Mouse (Mus musculus) MN1 (cell line): ENCODE measurements around the gene Tm4sf5.
"Not testable (repeated sequence)": the region's sequence is repeated elsewhere in the genome, so short reads cannot be mapped to it uniquely, and the experiment has no call there.

Source experiments
- DNase-seq: peaks from one replicate; pipeline ENCODE4 v3.0.0-alpha.2; 2016; ENCODE audit warnings: low spot score

Gene Tm4sf5

DNA sequence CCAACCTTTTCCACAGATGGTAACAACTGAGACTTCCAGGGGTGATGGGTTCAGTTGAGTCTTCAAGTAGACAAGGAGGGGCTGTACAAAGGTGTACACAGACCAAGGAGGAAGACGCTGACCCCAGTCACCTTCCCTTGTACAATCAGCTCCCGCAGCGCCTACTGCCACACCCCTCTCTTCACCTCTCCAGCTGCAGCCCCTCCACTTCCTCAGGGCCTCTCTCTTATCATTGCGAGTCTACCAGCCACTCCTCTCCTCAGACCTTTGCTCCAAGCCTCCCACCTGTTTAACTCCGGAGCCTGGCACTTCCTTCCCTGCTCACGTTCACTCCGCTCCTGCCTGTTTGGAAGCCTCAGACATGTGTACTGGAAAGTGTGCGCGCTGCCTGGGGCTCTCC is at the start of gene Tm4sf5:
TSS of gene Tm4sf5 (plus strand) at position 275 of the 400 bp plus-strand sequence.
- no peak for DNase-seq

DNA sequence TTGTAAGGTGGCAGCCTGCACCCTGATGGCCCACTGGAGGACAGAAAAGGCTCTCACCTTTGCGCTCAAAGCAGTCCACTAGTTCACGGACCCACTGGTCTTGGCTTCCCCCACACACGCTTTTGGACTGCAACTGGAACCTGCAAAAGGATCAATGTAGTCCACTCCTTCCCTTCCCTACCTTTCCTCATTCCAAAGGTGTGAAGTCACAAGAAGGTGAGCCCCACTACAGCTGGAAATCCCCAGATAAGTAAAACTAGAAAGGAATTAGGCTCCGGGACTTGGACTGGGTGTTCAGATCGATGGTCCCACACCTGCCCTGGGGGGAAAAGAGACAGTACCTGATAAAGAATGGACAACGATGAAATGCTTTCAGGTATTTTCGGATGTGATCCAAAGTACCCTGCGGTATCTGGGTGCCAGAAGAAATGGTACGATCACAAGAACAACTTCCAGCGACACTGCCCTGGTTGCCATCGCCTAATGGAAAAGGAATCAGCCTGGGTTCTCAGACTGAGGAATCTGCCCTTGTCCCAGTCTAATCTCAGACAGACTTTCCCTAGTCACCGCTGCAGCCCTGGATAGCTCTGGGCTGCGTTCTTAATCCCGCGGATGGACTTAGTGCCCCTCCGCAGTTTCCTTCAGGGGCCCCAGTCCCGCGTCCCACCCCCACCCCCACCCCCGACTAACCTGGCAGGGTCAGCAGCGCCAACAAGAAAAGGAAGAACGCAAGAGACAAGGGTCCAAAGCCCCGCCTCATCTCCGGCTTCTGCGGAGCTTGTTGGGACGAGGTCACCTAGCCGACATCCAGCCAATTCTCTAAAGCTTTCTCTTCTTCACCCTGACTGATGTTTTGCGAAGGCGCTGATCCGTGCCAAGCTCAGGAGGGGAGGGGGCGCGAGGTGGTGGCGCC is 46.1 kb upstream of the Tm4sf5 start, which contains the start of gene Zmynd15:
TSS of gene Zmynd15 (plus strand) at position 746 of the 913 bp plus-strand sequence.
- no peak for DNase-seq

DNA sequence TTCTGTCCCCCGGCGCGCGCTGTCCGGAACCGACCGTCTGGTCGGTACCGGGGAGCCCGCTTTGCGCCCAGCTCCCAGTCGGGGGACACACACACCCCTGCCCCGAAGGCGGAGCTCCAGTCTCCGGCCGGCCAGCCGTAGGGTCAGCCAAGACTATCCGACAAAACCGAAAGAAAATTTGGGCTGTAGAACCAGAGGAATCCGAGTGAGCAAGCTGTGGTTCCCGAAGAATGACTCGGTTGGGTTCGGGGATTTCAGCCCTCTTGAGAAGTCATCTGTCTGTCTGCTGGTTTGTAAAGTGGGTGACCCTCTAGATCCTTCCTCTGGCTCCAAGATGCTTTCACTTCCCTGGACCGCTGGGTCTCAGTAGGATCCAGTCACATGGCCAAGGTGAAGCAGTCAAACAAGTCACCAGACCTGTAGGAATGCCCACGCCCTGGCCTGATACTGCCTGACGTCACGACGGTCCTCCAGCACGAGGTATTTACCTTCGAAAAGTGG is 45.4 kb upstream of the Tm4sf5 start, which contains the start of gene Cxcl16:
TSS of gene Cxcl16 (minus strand) at position 384 of the 501 bp plus-strand sequence.
- no peak for DNase-seq

DNA sequence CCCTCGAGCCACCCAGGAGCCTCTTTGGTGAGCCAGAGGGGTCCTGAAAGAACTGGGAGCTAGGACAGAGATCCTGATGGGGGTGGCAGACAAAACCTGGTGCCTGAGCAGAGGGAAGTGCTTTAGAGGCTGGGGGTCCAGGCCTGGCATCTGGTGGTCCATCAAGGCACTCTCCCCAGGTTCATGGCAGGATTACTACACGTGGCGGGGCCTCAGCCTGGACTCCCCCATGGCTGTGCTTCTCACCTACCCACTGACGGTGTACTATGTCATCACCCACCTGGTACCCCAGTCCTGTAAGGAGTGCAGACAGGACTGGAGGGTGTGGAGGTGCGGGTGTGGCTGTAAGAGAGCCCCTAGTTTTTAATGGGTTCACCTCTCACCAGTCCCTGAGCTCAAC is 41.1 kb upstream of the Tm4sf5 start:
- DNase-seq = no peak

DNA sequence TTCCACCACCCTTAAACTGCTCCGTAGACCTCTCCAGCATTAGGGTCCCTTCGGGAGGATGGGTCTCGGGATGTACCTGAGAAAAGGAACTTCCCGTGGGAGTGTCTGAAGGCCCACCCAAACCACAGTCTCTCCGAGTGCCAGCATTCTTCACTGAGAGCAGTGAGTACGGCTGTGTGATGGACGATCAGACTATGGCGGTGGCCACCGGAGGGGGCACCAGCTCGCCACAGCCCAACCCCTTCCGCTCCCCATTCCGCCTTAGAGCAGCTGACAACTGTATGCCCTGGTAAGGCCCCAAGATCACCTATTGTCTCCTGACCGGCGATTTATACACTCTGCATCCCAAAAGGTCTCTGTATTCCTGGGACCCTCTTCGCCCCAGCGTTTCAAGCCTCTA is 39.8 kb upstream of the Tm4sf5 start:
- no peak for DNase-seq

DNA sequence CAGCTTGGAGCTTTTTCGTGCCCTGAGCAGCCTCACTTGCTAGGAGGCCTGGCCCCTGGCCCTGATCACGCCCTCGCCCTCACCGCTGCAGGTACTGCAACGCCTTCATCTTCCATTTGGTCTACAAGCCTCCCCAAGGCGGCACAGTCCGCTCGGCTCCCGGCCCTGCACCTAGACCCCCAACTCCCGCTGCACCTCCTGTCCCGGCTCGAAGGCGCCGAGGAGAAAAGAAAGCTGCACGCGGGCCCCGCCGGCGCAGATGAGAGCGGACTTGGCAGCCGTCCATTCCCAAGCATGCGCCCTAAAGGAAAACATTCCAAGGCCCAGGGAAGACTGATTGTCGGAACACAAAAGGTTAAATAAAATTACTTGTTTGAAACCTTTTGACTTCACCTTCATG is 39.2 kb upstream of the Tm4sf5 start:
- no peak for DNase-seq

DNA sequence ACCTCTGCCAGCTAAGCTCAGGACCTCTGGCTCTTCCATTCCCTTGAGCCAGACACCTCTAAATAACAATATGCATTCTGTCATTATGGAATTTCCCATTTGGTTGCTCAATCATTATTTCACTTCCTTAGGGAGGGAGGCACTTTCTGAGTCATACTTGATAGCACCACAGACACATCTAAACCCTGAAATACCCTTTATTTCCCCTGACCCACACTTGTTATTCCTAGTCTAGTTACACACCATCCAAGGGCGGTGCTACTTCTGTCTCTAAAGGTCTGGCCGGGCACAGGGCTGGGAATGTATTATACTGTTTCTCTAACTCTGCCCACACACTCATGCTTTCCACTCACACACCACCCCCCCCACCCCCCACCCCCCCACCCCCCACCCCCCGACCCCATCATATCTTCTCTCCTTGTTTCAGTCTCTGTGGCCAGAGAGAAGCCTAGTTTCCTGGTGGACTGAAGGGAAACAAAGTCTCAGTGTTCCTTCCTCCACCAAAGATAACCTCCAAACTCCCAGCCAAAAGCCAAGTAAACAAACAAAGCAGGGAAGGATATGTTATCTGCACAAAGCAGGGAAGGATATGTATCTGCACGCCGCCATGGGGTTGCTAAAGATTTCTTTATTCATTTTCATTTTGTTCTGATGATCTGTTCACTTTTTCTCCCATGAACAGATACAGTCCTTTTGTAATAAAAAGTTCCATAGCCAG is 37.0 kb upstream of the Tm4sf5 start:
- no peak for DNase-seq

DNA sequence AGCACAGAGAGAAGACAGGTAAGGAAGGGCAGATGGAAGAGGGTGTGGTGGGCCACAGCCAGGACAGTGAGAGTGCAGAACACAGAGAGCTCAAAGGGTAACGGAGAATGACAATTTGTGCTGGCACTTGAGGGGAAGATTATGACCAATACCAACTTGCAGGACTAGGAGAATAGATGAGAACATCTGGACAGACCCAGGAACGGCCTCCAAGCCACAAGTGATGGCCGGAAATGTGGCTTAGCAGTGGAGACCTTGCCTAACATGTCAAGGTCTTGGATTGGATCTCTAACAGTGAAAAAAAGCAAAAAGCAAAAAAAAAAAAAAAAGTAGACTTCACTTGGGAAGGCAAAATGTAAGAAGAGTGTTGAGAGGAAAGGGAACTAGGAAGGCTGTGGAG is 35.3 kb upstream of the Tm4sf5 start:
- DNase-seq = no peak

DNA sequence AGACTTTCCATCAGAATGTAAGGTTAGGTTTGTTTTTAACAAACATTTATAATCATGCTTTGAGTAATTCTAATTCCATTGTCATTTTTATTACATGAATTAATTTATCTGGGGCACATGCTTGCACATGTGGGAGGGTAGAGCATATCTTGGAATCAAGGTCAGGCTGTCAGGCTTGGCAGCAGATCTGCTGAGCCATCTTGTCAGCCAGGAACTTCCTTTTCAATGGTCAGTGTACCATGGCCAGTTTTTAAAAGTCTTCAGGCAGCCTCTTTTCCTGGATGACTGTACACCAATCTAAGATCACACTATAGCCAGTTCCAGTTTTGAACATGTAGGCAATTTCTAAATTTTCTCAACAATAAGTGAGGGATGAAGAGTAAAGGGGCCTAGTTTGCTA is 32.3 kb upstream of the Tm4sf5 start:
- DNase-seq = no peak

DNA sequence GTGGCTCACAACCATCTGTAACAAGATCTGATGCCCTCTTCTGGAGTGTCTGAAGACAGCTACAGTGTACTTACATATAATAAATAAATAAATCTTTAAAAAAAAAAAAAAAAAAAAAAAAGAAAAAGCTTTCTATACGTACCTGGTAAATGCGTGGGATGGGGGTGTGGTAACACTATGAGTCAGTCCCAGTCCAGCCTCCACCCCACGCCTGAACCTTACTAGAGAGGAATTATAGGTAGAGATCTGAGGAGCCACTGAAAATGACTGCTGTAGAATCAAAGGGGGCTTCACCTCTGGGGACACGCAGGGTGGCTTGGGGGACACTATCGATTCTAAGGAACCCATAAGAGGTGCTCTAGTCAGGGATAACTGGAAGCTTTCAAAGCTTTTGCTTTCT is 31.8 kb upstream of the Tm4sf5 start:
- DNase-seq = not testable (repeated sequence)

DNA sequence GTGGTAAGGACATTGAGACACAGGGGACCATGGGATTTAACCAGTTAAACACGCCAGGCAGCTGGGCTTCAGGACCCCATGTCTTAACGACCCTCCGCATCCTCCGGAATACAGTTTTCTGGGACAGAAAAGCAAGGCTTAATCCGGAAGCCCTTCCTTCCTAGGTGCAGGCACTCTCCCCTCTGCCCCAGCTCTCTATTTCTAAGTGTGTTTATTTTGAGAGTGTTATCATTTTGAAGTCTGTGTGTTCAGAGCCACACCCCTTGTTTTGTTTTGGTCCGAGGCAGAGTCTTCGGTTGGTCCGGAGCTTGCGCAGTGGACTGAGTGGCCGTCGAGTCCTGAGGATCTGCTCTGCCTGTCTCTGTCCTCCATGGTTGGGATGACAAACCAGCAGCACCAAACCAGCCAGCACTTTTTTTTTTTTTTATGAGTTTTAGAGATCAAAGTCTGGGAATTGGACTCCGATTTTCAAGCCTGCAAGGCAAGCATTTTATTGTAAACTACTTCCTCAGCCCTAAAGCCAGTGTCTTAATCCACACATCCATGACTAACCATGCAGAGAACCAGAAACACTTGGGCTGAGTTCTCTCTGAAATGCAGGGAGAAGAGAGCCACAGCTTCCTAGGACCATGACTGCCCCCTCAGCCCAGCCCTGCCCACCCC is 30.0 kb upstream of the Tm4sf5 start:
- DNase-seq = no peak

DNA sequence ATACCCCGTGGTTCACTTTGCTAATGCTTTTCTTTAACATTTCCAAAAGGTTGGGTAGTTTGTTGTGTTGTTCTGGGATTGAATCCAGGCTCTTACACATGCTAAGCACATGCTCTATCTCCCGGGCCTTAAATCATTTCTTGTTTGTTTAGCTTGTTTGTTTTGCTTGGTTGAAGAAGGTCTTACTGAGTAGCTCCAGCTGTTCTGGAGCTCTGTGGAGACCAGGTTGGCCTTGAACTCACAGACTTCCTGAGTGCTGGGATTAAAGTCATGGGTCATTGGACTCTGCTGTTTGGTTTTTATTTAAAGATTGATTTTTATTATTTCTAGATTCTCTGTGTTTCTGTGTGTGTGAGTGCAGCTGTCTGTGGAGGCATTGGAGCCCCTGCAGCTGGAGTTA is 19.5 kb upstream of the Tm4sf5 start:
- DNase-seq = no peak

DNA sequence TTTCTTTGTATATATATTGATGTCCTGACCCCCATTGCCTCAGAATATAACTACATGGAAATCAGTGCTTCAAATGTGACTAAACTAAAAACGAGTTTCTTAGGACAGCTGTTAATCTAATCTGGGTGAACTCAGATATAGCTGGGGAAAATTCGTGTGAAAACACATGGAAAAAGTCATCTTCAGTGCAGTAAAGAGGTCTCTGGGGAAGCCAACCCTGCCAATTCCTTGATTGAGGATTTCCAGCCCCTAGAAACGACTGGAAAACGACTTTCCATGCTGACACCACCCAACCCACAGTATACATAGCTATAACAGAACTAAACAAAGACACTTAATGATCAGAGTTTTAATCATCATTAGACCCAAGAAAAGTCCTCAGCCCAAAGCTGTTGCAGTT is 17.2 kb upstream of the Tm4sf5 start:
- no peak for DNase-seq

DNA sequence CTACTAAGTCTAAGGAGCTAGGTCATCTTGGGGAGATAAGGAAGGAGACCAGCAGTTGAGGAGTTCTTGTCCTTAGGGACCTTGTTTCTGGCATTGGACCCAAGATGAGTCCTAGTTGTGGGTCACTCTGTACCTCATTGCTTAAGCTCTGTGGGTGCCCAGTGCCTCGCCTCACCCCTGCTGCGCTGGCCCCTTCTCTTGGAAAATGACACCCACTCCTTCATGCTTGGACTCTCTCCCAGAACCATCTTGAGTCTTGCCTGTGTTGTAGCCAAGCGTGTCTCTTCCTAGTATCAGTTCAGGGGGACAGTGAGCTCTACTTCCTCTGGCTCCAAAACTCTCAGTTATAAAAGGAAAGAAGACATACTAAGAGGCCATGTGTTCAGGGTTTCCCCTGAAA is 15.9 kb upstream of the Tm4sf5 start:
- DNase-seq = no peak

DNA sequence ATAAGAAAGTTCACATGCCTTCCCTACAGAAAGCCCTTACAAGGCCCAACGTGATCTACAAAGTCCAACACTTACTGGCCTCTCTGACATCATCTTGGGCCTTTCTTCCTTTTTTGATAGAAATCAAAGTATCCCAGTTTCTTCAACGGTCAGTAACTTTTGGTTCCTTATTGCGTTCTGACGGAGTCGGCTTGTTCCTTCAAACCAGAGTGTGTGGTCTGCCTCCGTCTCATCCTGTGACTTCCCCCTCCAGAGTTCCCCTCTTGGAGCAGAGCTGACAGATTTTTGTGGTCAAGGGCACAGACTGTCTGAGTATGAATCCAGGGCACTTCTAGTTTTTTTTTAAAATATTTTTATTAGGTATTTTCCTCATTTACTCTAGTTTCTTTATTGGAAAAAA is 15.4 kb upstream of the Tm4sf5 start:
- no peak for DNase-seq

DNA sequence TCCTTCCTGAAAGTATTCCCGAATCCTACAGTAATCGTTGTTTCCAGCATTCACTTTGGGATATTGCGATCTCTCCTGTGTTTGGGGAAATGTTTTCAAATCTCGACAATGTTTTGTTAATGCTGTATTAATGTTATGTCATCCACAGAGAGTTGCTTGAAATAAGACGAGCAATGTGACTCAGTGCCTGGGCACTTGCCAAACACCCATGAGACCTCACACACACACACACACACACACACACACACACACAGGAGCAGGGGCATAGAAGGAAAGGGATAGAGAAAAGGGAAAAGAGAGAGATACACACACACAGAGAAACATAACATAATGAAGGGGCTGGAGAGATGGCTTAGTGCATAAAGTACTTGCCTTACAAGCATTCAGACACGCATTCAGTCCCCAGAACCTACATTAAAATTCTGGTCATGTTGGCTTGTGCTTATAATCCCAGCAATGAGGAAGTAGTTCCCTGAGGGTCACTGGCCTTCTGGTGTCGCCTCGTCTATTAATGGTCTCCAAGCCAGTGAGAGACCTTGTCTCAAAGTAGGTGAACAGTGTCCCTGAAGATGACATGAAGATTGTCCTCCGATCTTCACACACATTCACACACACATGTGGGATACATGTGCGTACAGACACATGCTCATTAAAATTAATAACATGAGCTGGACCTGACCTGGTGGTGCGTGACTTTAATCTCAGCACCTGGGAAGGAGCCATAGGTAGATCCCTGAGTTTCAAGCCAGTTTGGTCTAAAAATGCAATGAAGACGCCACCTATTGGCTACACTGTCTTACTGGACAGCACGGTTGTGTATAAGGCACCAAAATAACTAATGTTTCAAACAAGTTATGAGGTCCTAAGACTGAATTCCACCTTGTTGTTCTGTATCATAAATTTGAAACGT is 5.2 kb upstream of the Tm4sf5 start:
- DNase-seq = no peak

DNA sequence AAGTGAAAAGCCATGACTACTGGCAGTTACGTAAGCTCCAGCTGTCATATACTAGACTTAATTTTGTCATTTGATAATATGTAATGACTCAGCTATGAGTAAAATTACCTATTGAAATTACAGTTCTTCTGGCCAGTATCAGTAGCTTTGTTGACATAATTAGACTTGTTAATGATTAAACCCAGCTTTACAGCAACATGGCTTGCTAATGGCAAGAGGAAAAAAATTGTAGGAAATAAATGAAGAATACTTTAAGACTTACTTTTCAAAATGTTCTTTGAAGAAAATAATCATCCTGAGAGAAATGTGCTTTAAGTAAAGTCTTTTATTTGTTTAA is 4.6 kb upstream of the Tm4sf5 start:
- DNase-seq = no peak

DNA sequence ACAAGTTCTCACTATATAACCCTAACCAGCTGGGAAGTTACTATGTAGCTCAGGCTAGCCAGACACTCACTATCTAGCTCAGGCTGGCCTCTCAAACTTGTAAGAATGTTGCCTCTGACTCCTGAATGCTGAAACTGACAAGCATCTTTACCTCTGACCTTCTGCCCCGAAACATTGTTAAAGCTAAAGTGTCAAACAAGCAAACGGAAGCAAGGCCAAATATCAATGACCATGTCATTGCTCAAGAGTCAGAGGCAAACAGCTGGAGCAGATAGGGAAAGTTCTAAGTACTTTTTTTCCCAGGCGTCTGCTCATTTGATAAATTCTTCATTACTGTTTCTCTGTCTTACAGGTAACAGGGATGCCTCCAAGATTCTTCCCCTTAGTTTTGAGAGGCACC is 3.0 kb upstream of the Tm4sf5 start:
- DNase-seq = no peak

DNA sequence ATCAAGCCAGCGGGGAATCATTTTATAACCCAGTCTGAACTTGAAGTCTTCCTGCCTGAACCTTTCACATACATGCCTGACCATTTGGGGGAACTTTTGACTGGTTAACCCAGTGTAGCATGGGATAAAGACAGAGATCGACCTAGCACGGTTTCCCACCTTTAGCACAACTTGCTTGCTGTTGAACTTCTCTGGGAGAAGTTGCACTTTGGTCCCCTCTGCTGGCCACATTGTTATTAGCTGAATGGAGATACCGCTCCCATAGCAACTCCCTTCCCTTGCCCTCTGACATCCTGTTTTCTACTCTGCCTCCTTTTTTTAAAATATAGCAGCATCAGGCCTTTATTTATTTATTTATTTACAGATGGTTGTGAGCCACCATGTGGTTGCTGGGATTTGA is 1.3 kb downstream of the Tm4sf5 start:
- peak; percentile 63 for DNase-seq

DNA sequence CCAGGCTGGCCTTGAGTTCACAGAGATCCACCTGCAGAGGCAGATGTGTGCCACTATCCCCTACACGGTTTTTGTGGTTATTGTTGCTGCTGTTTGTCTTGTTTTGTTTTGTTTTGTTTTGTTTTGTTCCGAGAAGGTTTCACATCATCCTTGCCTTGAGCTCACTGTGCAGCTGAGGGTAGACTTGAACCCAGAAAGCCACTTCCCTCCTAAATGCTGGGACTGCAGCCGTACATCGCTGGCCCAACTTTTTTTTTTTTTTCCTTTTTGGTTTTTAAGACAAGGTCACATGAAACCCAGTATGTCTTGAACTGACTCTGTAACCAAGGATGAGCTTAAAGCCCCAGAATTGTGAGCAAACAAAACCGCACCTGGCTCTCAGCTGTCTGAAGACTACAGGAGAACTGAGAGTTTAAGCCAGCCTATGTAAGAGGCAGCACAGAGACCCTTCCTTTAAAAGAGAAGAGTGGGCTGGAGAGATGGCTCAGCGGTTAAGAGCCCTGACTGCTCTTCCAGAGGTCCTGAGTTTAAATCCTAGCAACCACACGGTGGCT is 2.0 kb downstream of the Tm4sf5 start:
- DNase-seq = no peak
